Mouse (Mus musculus): Measurements from ENCODE around the gene Lcn4. TPM values are rescaled to one million over a fixed set of nuclear protein-coding genes. Genes with fewer than 3 reads are reported as not detected.

The Lcn4 gene
- total RNA-seq, 2 experiments from 2014 or later = not detected

DNA sequence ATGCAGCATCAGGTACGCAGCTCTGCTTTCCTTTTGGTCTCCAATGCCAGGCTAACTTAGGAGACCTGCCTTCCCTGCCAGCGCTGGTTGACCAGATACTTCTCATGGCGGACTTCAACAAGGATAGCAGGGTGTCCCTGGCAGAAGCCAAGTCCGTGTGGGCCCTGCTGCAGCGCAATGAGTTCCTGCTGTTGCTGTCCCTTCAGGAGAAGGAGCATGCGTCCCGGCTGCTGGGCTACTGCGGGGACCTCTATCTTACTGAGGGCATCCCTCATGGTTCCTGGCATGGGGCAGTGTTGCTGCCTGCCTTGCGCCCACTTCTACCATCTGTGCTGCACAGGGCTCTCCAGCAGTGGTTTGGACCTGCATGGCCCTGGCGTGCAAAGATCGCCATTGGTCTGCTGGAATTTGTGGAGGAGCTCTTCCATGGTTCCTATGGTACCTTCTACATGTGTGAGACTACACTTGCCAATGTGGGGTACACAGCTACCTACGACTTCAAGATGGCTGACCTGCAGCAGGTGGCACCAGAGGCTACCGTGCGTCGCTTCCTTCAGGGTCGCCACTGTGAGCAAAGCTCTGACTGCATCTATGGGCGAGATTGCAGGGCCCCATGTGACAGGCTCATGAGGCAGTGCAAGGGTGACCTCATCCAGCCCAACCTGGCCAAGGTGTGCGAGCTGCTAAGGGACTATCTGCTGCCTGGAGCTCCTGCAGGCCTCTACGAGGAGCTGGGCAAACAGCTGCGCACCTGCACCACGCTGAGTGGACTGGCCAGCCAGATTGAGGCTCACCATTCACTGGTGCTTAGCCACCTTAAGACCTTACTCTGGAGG, 35.4 kb downstream of the Lcn4 start:
- DNase-seq (ENCODE audit: low spot score in 2 of 2) = no peak

DNA sequence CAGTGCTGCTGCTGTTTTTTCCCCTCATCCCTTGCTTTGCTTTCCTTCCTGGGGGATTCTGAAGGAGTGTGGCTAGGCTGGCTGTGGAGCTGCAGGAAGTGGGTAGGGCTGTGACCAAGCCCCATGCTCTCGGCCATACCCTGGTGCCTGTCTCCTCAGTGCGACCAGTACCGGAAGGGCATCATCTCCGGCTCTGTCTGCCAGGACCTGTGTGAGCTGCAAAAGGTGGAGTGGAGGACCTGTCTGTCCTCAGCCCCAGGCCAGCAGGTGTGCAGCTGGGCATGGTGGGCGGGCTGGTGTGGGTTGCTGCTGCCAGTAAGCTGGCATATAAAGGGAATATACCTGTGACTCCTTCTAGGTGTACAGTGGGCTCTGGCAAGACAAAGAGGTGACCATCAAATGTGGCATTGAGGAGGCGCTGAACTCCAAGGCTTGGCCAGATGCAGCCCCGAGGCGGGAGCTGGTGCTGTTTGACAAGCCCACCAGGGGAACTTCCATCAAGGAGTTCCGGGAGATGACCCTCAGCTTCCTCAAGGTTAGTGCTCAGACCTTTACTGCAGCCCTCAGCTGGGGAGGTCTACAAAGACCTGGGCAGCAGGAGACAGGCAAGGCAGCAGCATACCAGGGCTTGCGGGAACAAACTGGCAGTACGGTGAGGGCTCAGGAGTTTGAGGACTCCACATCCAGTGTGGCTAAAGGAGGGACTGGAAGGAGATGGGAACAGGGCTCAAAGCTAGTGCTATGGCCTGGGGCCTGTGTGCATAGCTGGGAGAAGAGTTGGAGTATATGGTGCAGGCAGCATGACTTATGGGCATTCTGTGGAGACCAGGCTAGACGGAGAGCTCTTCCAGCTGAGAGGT, 36.2 kb downstream of the Lcn4 start:
- DNase-seq (ENCODE audit: low spot score in 2 of 2) = no peak

DNA sequence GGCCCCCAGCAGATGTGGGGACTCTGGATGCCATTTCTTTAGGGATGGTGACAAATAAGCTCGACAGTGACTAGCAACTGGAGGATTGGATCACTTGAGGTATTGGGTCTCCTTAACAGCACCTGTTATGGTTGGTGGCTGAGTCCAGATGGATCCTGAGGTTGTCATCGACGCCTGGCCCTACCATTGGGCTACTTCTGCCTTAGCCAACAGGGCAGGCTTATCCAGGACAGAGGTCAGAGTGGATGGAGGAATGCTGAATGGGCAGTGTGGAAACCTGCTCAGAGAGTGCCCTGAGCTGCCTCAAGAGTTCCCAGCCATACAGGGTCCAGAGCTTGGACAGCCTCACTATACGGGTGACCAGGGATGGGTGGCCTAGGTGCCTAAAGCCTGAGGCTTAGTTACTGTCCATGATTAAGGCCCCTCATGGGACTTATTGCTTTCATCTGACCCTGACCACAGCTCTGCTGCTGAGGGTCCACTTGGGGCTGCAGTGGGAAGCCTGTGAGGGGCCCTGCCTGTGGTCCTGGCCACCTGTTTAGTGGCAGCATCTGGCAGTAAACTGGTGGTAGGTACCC, 37.0 kb downstream of the Lcn4 start:
- no peak for DNase-seq (ENCODE audit: low spot score in 2 of 2)

DNA sequence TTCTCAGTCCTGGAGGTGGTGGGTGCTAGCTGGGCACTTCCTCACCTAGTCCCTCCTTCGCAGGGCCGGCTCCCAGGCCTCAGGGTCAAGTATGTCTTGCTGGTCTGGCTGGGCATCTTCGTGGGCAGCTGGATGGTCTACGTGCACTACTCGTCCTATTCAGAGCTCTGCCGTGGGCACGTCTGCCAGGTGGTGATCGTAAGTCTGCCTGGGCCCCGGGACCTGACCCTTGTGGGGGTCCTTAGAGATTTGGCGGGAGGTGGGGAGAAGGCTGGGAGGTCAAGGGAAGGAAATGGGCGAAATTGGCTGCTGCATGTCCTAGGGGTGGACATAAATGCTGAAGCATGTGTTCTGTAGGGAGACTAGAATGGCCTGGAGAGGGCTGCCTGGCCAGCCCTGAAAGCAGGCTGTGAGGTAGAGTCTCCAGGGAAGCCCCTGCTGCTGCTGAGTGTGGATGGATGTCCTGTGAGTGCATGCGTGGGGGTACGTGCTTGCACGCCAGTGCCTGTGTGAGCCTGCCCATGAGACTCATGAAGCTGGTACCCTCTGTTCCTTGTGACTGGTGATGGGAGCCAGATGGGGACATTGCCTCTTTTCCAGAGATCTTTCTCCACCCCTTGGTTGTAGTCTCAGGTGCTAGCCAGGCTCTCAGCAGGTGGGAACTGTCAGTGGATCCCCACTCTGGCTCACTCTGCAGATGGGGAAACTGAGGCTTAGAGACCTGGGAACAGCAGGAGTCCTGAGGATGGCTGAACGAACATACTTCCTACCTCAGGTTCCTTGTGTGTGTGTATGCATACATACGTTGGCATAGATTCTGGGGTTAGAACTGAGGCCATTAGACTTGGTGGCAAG, 38.3 kb downstream of the Lcn4 start:
- DNase-seq (ENCODE audit: low spot score in 2 of 2) = no peak

DNA sequence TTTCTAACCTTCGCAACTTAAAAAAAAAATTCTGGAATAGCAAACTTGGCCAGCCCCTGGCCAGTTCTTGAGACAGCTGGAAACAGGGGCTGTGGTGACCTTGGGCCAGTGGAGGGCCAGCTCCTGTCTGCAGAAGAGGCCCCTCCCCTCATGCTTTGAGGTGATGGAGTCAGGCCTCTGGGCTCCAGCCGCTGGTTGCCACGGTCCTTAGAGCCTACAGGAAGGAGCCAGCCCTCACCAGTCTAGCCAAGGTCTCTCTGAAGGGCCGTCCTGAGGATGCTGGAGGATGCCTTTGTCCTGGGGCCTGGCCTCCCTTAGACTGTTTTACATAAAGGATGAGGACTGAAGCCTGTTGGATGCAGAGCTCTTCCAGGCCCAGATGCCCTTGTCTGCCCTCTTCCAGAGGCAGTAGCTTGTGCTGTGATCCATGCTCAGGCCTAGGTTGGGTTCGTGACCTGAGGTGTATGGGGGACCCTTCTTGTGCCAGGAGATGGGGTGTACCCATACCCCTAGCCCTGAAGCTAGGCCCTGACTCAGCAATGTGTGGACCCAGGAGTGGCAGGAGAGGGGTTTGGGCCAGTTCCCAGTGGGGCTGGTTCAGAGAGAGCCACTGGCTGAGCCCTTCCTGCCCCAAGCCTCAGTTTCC, 42.2 kb downstream of the Lcn4 start:
- no peak for DNase-seq (ENCODE audit: low spot score in 2 of 2)

DNA sequence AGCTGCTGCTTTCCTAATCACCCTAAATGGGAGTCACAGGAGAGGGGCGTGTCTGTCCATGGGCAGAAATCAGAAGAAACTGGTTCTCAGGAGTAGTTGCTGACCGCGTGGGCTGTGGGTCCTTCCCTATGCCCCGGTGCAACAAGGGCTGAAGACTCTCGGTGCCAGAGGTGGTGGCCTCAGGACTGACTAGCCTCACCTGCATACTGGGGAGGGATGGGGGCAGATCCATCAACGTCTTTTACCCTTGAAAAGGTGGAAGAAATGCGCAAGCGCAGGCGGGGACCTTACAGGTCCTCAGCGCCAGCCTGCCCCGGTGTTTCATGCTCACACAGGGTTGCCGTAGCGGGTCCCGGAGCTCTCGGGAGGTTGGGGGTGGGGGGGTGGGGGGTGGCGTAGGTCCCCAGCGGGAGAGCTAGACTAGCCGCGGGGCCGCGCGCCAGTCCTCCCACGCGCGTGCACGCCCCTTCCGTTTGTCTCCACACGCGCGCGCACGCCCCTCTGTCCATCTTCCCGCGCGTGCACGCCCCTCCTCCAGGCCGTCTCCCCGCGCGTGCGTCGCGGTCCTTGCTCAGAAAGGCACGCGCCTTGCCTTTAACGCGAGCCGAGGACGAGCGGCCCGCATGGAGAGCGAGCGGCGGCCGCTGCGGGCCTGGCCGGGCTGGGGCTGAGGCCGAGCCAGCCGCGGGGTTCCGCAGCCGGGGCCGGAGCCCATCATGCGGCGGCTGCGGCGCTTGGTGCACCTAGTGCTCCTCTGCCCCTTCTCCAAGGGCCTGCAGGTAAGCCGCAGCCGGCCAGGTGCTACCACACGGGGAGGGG, 43.0 kb downstream of the Lcn4 start, which contains the start of gene Fam69b:
Fam69b (plus strand) TSS at position 537 of the 819 bp plus-strand sequence.
- DNase-seq (ENCODE audit: low spot score in 2 of 2) = peak; percentile 77 to 87

DNA sequence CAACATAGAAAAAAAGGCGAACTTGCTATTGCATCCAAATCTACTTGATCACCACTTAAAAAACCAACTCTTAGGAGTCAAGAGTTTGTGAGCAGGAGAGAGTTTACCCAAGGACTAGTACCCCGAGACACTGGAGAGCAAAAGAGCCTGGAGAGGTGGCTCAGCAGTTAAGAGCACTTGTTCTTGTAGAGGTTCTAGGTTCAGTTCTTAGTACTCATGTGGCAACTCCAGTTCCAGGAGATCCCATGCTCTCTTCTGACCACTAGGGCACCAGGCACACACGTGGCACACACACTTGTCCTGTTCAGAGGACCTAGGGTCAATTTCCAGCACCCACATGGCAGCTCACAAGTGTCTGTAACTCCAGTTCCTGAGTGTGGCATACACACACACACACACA, 45.0 kb downstream of the Lcn4 start:
- no peak for DNase-seq (ENCODE audit: low spot score in 2 of 2)

DNA sequence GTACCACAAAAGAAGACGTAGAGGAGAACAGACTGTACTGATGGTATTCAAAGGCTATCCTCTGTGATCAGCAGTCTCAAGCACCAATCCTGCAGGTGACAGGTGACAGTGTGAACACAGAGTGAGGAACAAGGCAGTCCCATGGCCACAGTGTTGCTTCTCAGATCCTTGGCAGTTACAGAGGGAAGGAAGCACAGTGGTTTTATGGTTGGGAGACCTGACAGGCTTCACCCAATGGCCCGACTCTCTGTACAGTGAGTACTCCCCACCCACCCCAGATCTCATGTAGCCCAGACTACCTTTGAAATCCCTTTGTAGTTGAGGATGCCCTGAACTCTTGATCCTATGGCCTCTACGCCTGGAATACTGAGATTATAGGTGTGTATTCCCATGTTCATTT, 45.7 kb downstream of the Lcn4 start:
- no peak for DNase-seq (ENCODE audit: low spot score in 2 of 2)

DNA sequence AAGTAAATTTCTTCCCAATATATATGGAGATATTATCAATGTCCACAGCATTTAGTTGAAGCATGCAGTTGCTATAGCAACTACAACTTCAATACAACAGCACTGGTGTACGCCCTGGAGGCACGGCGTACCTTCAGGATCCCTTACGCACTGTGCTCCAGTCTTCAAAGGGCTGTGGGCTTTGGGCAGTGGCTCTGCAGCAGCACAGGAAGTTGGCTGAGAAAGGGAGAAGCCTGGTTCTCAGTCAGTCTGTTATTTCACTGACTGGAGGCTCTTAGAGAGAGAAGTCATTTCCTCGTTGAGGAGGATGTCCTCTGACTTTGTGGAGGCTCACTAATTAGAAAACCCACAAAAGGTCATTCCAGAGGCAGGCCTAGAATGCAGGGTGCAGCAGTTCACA, 48.1 kb downstream of the Lcn4 start:
- DNase-seq (ENCODE audit: low spot score in 2 of 2) = no peak

DNA sequence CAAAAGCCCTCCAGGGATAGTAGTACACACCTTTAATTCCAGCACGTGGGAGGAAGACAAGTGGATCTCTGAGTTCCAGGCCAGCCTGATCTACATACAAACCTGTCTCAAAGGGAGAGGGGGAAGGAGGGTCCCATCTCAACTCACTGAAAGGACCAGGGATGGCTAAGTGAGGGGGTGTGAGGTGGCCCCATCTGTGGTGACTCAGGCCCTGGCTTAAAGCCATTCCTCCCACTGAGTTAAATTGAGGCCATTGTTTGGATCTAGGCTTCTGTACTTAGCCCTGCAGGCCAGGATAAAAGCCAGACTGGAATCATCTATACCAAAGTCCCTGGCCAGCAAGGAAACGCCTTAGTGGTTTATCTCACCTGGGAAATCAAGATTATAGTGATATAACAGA, 49.8 kb downstream of the Lcn4 start:
- DNase-seq (ENCODE audit: low spot score in 2 of 2) = no peak

DNA sequence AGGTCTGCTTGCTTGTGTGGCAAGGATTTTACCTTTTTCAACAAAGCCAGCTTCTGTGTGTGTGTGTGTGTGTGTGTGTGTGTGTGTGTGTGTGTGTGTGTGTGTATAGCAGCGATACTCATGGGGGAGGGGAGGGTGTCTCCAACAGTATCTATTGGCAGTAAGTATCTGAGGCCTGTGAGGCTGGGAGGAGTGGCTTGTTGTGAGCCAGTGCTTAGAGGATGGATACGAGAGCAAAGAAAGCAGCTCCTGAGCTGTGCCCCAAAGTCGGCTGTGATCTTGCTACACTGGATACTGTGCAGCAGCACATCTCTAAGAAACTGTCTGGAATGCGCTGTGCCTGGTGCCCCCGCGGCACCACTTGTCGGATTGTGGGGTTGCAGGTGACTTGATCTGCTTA, 53.2 kb downstream of the Lcn4 start:
- DNase-seq (ENCODE audit: low spot score in 2 of 2) = no peak

Other genes starting within 250 kb of the Lcn4 start
- 10 to 100 TPM; 47.2 to 48.3 TPM for gene Sec16a, start 226.1 kb downstream of the Lcn4 start, total RNA-seq (2021)
- 10 to 100 TPM; 35.4 to 45.2 TPM for gene Notch1, start 154.6 kb downstream of the Lcn4 start, total RNA-seq (2021)
- gene Egfl7, start 91.3 kb downstream of the Lcn4 start, total RNA-seq (2021) = 10 to 100 TPM; 80.2 to 84.1 TPM
- gene Gm20532, start 84.6 kb downstream of the Lcn4 start, total RNA-seq (2021) = not detected
- gene Agpat2, start 66.9 kb downstream of the Lcn4 start, total RNA-seq (2021) = 1 to 10 TPM; 1.2 to 1.9 TPM
- 10 to 100 TPM; 73.3 to 76.4 TPM for gene Fam69b, start 42.8 kb downstream of the Lcn4 start, total RNA-seq (2021)
- gene Abo, start 193.7 kb upstream of the Lcn4 start, total RNA-seq (2021) = not detected
- gene Surf6, start 231.6 kb upstream of the Lcn4 start, total RNA-seq (2021) = 10 to 100 TPM; 27.9 to 28.9 TPM
- gene Med22, start 239.4 kb upstream of the Lcn4 start, total RNA-seq (2021) = 10 to 100 TPM; 42.9 to 46.5 TPM
- gene Rpl7a, start 239.5 kb upstream of the Lcn4 start, total RNA-seq (2021) = 100 to 1,000 TPM; 274 to 302 TPM
- gene Surf2, start 245.1 kb upstream of the Lcn4 start, total RNA-seq (2021) = 10 to 100 TPM; 32.4 to 38.4 TPM
- 10 to 100 TPM; 87.5 to 90.6 TPM for gene Surf1, start 245.2 kb upstream of the Lcn4 start, total RNA-seq (2021)